Mouse (Mus musculus): ENCODE measurements around the gene Jaml.
A peak's percentile ranks its signal among the peaks of the same experiment; 100 is the strongest.

DNA sequence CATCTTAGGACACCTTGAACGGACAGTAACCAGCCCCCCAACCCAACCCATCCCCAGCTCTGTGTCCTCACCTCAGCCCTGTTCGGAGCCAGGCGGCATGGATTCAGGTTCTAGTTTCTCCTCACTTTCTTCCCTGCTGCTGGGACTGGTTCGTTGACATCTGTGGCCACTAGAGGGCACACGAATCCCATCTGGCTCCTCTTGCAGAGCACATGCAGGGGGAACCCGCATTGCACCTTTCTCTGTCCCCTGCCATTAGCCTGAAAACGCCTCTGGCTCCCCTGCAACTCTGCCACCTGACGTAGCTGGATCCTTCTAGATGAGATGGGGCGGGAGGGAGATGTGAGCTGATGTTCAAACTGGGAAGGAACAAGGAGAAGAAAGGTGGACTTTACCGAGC, 42.8 kb downstream of the Jaml start:
- TF ChIP-seq CTCF (IDR thresholded peaks at IDR 0.05 in 2 of 3, conservative IDR thresholded peaks at IDR 0.05 in 1 of 3; ENCODE audit: control insufficient read depth in 1 of 3, insufficient read depth in 1 of 3, low read depth in 2 of 3, low read length in 3 of 3, poor library complexity in 1 of 3, severe bottlenecking in 1 of 3) (peak; percentile 89 to 90 (median 89)), POLR2A (IDR thresholded peaks at IDR 0.05; ENCODE audit: control insufficient read depth in 1 of 2, insufficient read depth in 1 of 2, low read depth in 1 of 2, low read length in 2 of 2, poor library complexity in 1 of 2) (no peak), HCFC1 (IDR thresholded peaks at IDR 0.05; ENCODE audit: low read depth, low read length) (no peak), MEF2A (IDR thresholded peaks at IDR 0.05; ENCODE audit: extremely low read depth, insufficient replicate concordance, low read depth, low read length, poor library complexity, severe bottlenecking) (no peak), EP300 (IDR thresholded peaks at IDR 0.05; ENCODE audit: low read depth in 1 of 2, low read length in 2 of 2) (0 out of 4 replicates have a peak, but pooled peaks of 1 of the 2 experiments have one; percentile 3)
